Comparison of ENCODE assay signal across 8 mouse cellular contexts in genomic region chr4:136781868-136782578, GRCm38 (mm10). TPM values are rescaled to one million over a fixed set of nuclear protein-coding genes. Genes with fewer than 3 reads are reported as not detected.
A peak's percentile ranks its signal among the peaks of the same experiment; 100 is the strongest.
DNase-seq lines count a peak whose midpoint lies in the region; ATAC-seq lines count a peak whose summit lies in the region.

No protein-coding gene starts in this region.

- H3K27me3 ChIP-seq in embryonic facial prominence, embryonic 10.5 days (replicated peaks; ENCODE audit: low read depth, poor library complexity, severe bottlenecking), result no peaks in the 10 kb centered on the region
- H3K27me3 ChIP-seq in heart, embryonic 16.5 days (ENCODE audit: control insufficient read depth, insufficient read depth, low read length), result 0 out of 2 replicates have a peak, but pooled peaks cover 2% of the 10 kb centered on the region

- no peak for ATAC-seq in heart, embryonic 16.5 days (replicated peaks; ENCODE audit: extremely low read depth, insufficient read depth, low FRiP score)
- ATAC-seq in erythroblast, adult 5-6 weeks (replicated peaks; ENCODE audit: low FRiP score, poor library complexity, severe bottlenecking), result no peak
- ATAC-seq in megakaryocyte-erythroid progenitor cell, adult 5-6 weeks (replicated peaks; ENCODE audit: low FRiP score, low TSS enrichment, poor library complexity, severe bottlenecking), result no peak

- DNase-seq in frontal cortex, adult 2 months (ENCODE audit: extremely low spot score in 1 of 2, low spot score in 1 of 2), result peak; percentile 27 to 51
- DNase-seq in frontal cortex, postnatal 14 days (ENCODE audit: low spot score in 2 of 2), result no peak
- DNase-seq in NIH3T3 (ENCODE audit: low read depth), result peak; percentile 62
- no peak for DNase-seq in embryonic facial prominence, embryonic 10.5 days (ENCODE audit: low spot score)
- peak; percentile 26 to 49 for DNase-seq in left cerebral cortex, postnatal 14 days (ENCODE audit: low spot score in 2 of 2)

- no peaks in the 10 kb centered on the region for H3K9me3 ChIP-seq in embryonic facial prominence, embryonic 10.5 days
- H3K9me3 ChIP-seq in heart, embryonic 16.5 days (replicated peaks; ENCODE audit: control insufficient read depth, low read length), result no peaks in the 10 kb centered on the region

- no peak overlapping the region for H3K4me3 ChIP-seq in embryonic facial prominence, embryonic 10.5 days
- H3K4me3 ChIP-seq in heart, embryonic 16.5 days (ENCODE audit: low read length), result no peak overlapping the region

- H3K4me2 ChIP-seq in heart, embryonic 16.5 days (ENCODE audit: low read depth, low read length), result no peak overlapping the region

- peaks cover 97% of the 10 kb centered on the region for H3K4me1 ChIP-seq in embryonic facial prominence, embryonic 10.5 days
- peaks cover 15% of the 10 kb centered on the region for H3K4me1 ChIP-seq in heart, embryonic 16.5 days (ENCODE audit: control insufficient read depth, insufficient read depth, low read length)

- WGBS in embryonic facial prominence, embryonic 10.5 days, result 90% methylated on average over 13 of the region's 13 CpGs
- 67% methylated on average over 13 of the region's 13 CpGs for WGBS in heart, embryonic 16.5 days

- 0 out of 2 replicates have a peak, but pooled peaks cover 15% of the 10 kb centered on the region for H3K36me3 ChIP-seq in embryonic facial prominence, embryonic 10.5 days (replicated peaks)
- no peaks in the 10 kb centered on the region for H3K36me3 ChIP-seq in heart, embryonic 16.5 days (ENCODE audit: control insufficient read depth, insufficient read depth)

- H3K27ac ChIP-seq in embryonic facial prominence, embryonic 10.5 days (replicated peaks), result peak overlapping the region; percentile 80
- H3K27ac ChIP-seq in heart, embryonic 16.5 days (ENCODE audit: low read length), result peak overlapping the region; percentile 58; the same call in 1 of the 2 replicates

- no peak overlapping the region for H3K9ac ChIP-seq in heart, embryonic 16.5 days (ENCODE audit: low read length)

- intact Hi-C loops in left cerebral cortex, postnatal 14 days (cut with DNase I), result no loop called here

RNA-seq across cellular contexts. Expression of gene Ephb2, which starts 53.8 kb away (rescaled TPM):
- 7.3 and 8.9 TPM in 2 replicates for polyA plus RNA-seq in frontal cortex, adult 2 months (2012; rRNA removed)
- 10.7 and 12.4 TPM in 2 replicates for polyA plus RNA-seq in embryonic facial prominence, embryonic 10.5 days (2016; fragmentation: Nextera tagmentation; extraction: Ambion mirVana)
- polyA plus RNA-seq in heart, embryonic 16.5 days (2015; fragmentation: Nextera tagmentation; extraction: Ambion mirVana), result 0.70 and 1.4 TPM in 2 replicates
- 10 to 100 TPM; 31.6 to 32.7 TPM for total RNA-seq in left cerebral cortex, postnatal 14 days (2021)
- total RNA-seq in erythroblast, adult 5-6 weeks (2015; ENCODE audit: low replicate concordance), result not detected in 2 replicates
- 0.09 and 1.4 TPM in 2 replicates for total RNA-seq in erythroblast, adult 5-6 weeks (2017; ENCODE audit: low replicate concordance)
- not detected in 2 replicates for total RNA-seq in megakaryocyte-erythroid progenitor cell, adult 5-6 weeks (2014; fragmentation: Nextera tagmentation)
- 0.56 TPM in 1 of 2 replicates, not detected in the other for total RNA-seq in megakaryocyte-erythroid progenitor cell, adult 5-6 weeks (2017)

Comparison
In these comparisons a context has a peak if more than half of its experiments do, and no peak if none do; other contexts are left out.
1. DNase-seq: peak in frontal cortex, adult 2 months (2 of 2), NIH3T3 (single experiment) and left cerebral cortex, postnatal 14 days (2 of 2); none in frontal cortex, postnatal 14 days (0 of 2) and embryonic facial prominence, embryonic 10.5 days (single experiment).
2. RNA of gene Ephb2, which starts 53.8 kb away (total RNA-seq): 31.6 to 32.7 TPM in left cerebral cortex, postnatal 14 days; 0.56 TPM in megakaryocyte-erythroid progenitor cell, adult 5-6 weeks and 0.09 to 1.4 TPM in erythroblast, adult 5-6 weeks; every median in the first group is over 10 times any median in the second.